Mouse (Mus musculus): ENCODE results near the gene Atp1b2. TPM values are rescaled to one million over a fixed set of nuclear protein-coding genes. Genes with fewer than 3 reads are reported as not detected.
"Not testable (repeated sequence)": the region's sequence is repeated elsewhere in the genome, so short reads cannot be mapped to it uniquely, and the experiment has no call there.

Atp1b2 gene
- polyA plus RNA-seq, 1 experiment from 2014 or later, result 12.6 TPM

DNA sequence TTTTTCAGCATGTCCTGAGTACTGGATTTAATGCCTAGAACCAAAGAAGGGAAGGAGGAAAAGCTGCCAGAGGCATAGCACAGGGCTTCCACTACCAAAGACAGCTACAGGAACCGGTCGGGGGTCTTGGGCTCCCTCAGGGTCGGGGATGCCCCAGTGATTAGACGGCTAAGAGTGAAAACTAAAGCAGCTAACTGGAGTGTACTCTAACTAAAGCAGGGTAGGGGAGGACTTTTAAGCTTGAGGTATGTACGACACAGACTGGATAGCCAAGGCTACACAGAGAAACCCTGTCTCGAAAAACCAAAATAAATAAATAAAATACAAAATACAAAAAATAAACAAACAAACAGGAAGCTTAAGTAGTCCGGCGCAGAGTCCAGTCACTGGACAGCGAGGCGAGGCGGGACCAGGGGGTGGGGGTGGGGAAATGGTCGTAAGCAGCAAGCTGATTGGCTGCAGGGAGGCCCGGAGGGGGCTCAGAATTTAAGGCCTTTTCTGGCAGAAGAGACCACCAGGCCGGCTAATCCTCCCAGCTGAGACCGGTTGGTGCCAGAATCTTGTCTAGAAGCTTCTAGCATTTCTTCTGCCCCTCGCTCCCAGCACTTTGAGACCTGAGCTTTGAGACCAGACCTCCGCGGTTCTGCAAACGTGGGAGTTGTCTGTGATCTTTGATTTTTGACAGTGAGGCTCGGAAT, 16.0 kb upstream of the Atp1b2 start, which contains the start of gene Sat2:
Sat2 (plus strand) TSS at position 454 of the 698 bp plus-strand sequence.
- under 1% methylated on average over 20 of the region's 20 CpGs for WGBS
- peak; percentile 85 for ATAC-seq (ENCODE audit: low FRiP score)

DNA sequence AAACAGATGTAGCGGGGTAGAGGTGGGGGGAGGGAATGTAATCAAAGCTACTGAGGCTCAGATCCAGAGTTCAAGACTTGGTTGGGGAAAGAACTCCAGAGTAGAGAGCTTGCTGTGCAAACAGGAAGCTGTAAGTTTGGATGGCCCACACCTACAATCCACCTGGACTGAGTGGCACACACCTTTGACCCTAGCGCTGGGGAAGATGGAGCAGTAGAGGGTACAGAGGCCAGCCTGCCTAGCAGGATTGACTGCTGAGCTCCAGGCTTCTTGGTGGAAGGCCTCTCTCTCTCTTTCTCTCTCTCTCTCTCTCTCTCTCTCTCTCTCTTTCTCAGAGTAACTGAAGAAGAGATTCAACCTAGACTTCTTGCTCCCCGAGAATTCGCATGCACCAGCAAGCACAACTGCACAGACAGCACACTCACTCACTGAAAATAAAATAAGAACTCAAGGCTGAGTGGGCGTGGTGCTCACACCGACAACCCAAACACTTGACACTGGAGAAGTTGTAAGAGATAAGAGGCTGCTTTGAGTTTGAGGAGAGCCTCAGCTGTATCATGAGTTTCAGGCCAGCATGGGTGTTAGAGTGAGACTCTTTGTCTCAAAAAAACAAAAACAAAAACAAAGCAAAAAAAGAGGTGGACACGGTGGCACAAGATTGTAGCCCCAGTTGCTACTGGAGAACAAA, 14.8 kb upstream of the Atp1b2 start:
- no peak overlapping the region for H3K4me2 ChIP-seq
- peaks cover 15% of the 10 kb centered on the region for H3K4me1 ChIP-seq
- H3K27me3 ChIP-seq, result peaks cover 4% of the 10 kb centered on the region; the same call in 1 of the 2 replicates
- no peaks in the 10 kb centered on the region for H3K9me3 ChIP-seq
- H3K9ac ChIP-seq, result no peak overlapping the region
- ATAC-seq (ENCODE audit: low FRiP score), result no peak
- 87% methylated on average over 7 of the region's 7 CpGs for WGBS
- H3K27ac ChIP-seq, result no peak overlapping the region
- no peaks in the 10 kb centered on the region for H3K36me3 ChIP-seq (replicated peaks)
- no peak overlapping the region for H3K4me3 ChIP-seq (replicated peaks)

More for the DNA sequence above, 16.0 kb upstream of the Atp1b2 start, which contains the start of gene Sat2:
- Histone ChIP-seq H3K27ac (peak within 1 kb of the TSS; percentile 59; the same call in 1 of the 2 replicates), H3K27me3 (no peaks in the 10 kb centered on the region), H3K36me3 (replicated peaks) (no peaks in the 10 kb centered on the region), H3K9ac (peak within 1 kb of the TSS; percentile 73), H3K4me3 (replicated peaks) (peak within 1 kb of the TSS; percentile 47), H3K4me1 (peaks cover 15% of the 10 kb centered on the region), H3K9me3 (no peaks in the 10 kb centered on the region), H3K4me2 (peak within 1 kb of the TSS; percentile 73)

DNA sequence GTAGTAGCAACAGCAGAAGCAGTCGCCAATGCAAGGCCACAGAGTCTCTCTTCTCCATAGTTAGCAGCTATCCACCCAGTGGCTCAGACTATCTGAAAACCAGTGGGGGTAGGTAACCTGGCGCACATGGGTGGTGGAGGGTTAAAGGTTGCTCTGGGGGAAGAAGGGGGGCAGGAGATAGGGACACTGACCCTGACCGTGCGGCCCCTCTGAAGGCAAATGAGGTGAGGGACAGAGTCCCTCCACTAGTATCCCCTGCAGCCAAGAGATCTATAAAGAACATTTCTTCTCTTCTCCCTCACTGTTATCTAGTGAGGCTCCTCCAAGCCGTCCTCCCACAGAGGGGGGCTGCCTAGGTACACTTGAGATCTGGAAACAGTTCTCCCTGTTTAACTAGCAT, 12.1 kb upstream of the Atp1b2 start, which contains the start of gene Shbg:
Shbg (minus strand) TSS at position 101 of the 400 bp plus-strand sequence.
- no peak within 1 kb of the TSS for H3K9ac ChIP-seq
- H3K4me1 ChIP-seq, result peaks cover 18% of the 10 kb centered on the region
- WGBS, result 82% methylated on average over 5 of the region's 5 CpGs
- no peak within 1 kb of the TSS for H3K27ac ChIP-seq
- H3K4me3 ChIP-seq (replicated peaks), result no peak within 1 kb of the TSS
- H3K4me2 ChIP-seq, result no peak within 1 kb of the TSS
- ATAC-seq (ENCODE audit: low FRiP score), result no peak
- no peaks in the 10 kb centered on the region for H3K36me3 ChIP-seq (replicated peaks)
- peaks cover 4% of the 10 kb centered on the region; the same call in 1 of the 2 replicates for H3K27me3 ChIP-seq
- no peaks in the 10 kb centered on the region for H3K9me3 ChIP-seq

DNA sequence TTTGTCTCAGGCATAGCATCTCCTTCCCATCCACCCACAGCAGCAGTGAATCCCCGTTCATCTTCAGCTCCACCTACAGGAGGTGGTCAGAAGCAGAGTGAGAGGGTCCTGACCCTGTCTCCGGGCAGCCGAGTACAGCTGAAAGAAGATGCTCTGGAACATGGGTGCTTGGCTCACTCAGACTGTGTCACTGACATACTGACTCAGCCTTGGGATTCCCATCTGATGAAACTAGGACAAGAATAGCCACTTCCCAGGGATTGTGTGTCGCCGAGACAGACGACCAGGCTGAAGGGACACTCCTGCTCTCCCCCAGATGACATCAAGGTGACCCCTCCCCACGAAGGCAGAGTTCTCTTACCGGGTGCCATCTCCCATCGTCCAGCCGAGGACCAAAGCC, 11.0 kb upstream of the Atp1b2 start:
- Histone ChIP-seq H3K9me3 (no peaks in the 10 kb centered on the region), H3K36me3 (replicated peaks) (no peaks in the 10 kb centered on the region), H3K4me3 (replicated peaks) (no peak overlapping the region), H3K27ac (no peak overlapping the region), H3K4me2 (no peak overlapping the region), H3K9ac (no peak overlapping the region), H3K27me3 (peaks cover 4% of the 10 kb centered on the region; the same call in 1 of the 2 replicates), H3K4me1 (peaks cover 8% of the 10 kb centered on the region)
- 52% methylated on average over 10 of the region's 10 CpGs for WGBS
- no peak for ATAC-seq (ENCODE audit: low FRiP score)

DNA sequence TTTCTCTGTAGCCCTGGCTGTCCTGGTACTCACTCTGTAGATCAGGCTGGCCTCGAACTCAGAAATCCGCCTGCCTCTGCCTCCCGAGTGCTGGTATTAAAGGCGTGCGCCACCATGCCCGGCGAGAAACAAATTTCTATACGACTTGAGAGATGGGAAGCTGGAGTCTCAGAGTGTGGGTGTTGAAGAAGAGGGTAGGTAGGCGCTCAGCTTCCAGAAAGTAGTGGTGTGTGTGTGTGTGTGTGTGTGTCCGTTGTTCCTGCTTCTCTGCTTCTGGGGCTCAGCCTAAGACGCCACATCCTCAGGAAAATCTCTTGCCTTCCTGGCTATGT, 8.5 kb upstream of the Atp1b2 start:
- H3K27ac ChIP-seq; H3K27me3 ChIP-seq; H3K4me2 ChIP-seq; ATAC-seq (ENCODE audit: low FRiP score); H3K4me1 ChIP-seq; H3K9ac ChIP-seq; H3K9me3 ChIP-seq; H3K4me3 ChIP-seq (replicated peaks); H3K36me3 ChIP-seq (replicated peaks): not testable (repeated sequence)
- WGBS, result 56% methylated on average over 11 of the region's 11 CpGs

DNA sequence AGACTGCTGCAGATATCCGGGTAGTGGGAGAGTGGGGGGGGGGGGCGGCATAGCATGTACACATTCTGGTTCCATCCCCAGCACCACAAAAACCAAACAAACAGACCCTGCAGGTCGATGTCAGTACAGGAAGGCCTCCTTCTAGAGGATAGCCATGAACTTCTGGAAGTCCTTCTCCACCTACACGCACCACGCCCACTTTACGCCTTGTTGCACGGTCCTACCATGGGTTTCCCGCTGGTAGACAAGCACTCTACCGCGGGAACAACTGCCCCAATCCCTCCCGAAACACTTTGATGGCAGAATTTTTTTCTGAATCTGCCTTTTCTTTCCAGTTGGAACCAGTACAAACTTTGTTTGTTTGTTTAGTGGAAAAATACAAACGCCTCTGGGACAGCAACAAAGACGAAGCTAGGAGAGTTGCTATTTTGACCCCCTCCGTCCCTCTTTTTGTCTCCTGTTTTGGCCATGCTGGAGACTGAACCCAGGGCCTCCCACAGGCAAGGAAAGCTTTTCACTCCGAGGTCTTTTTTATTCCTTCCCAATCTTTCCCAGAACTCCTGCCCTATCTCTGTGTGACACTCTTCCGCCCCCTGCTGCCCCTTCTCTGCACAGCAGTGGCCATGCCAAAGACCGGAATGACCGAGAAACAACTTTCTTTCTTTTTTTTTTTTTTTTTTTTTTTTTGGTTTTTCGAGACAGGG, 8.0 kb upstream of the Atp1b2 start:
- WGBS, result 5% methylated on average over 19 of the region's 19 CpGs
- ATAC-seq (ENCODE audit: low FRiP score), result 0 out of 2 replicates have a peak, but pooled peaks have one; percentile 67
- H3K4me3 ChIP-seq (replicated peaks), result no peak overlapping the region

DNA sequence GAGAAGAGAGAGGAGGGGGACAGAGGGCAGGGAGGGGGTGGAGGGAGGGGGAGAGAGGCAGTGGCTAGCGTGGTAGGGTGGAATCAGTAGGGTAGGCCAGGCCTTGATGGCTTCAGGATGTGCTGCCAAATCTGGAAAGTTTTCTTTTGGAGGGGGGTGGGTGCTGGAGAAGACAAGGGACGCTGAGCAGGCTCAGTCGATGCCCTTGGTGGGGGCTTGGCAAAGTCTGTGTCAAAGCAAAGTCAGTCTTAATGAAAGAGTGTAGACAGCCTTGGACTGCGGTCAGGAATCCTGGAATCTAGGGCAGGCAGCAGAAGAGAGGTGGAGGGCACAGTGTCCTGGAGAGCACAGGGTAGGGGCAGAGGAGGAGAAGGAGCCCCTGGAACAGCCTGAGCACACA, 5.2 kb upstream of the Atp1b2 start:
- WGBS, result 79% methylated on average over 4 of the region's 4 CpGs
- no peak for ATAC-seq (ENCODE audit: low FRiP score)
- H3K36me3 ChIP-seq (replicated peaks), result no peaks in the 10 kb centered on the region

More for the DNA sequence above, 8.0 kb upstream of the Atp1b2 start:
- no peak overlapping the region for H3K27ac ChIP-seq
- no peaks in the 10 kb centered on the region for H3K36me3 ChIP-seq (replicated peaks)
- 0 out of 2 replicates have a peak overlapping the region, but pooled peaks have one; percentile 0 for H3K9ac ChIP-seq
- H3K27me3 ChIP-seq, result peaks cover 4% of the 10 kb centered on the region; the same call in 1 of the 2 replicates
- peak overlapping the region; percentile 29 for H3K4me2 ChIP-seq
- no peaks in the 10 kb centered on the region for H3K9me3 ChIP-seq
- H3K4me1 ChIP-seq, result peaks cover 5% of the 10 kb centered on the region

DNA sequence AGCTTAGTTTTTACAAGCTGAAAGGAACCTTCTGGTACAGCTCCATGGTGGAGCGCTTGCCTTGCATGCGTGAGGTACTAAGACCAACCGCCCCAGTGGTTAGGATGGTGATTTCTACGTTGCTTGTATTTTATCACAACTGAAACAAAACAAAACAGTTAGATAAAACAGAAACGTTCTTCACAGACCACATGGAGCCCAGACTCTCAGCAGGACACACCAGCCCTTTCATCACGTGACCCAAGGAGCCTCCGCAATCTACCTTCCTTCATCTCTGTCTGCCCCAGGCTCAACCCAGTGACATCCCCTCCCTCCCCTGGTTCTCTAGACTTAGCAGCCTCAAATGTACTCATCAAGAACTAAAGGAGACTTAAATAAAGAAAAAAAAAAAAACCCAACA, 3.7 kb upstream of the Atp1b2 start:
- Histone ChIP-seq H3K36me3 (replicated peaks) (no peaks in the 10 kb centered on the region), H3K9ac (no peak overlapping the region), H3K9me3 (no peaks in the 10 kb centered on the region), H3K27me3 (peaks cover 3% of the 10 kb centered on the region), H3K27ac (no peak overlapping the region), H3K4me1 (peaks cover 19% of the 10 kb centered on the region), H3K4me2 (no peak overlapping the region), H3K4me3 (replicated peaks) (no peak overlapping the region)
- ATAC-seq (ENCODE audit: low FRiP score), result no peak
- 66% methylated on average over 7 of the region's 7 CpGs for WGBS

More for the DNA sequence above, 5.2 kb upstream of the Atp1b2 start:
- Histone ChIP-seq H3K27me3 (peaks cover 1% of the 10 kb centered on the region; the same call in 1 of the 2 replicates), H3K4me3 (replicated peaks) (no peak overlapping the region), H3K9me3 (no peaks in the 10 kb centered on the region), H3K4me1 (peaks cover 10% of the 10 kb centered on the region), H3K27ac (no peak overlapping the region), H3K4me2 (no peak overlapping the region), H3K9ac (no peak overlapping the region)

DNA sequence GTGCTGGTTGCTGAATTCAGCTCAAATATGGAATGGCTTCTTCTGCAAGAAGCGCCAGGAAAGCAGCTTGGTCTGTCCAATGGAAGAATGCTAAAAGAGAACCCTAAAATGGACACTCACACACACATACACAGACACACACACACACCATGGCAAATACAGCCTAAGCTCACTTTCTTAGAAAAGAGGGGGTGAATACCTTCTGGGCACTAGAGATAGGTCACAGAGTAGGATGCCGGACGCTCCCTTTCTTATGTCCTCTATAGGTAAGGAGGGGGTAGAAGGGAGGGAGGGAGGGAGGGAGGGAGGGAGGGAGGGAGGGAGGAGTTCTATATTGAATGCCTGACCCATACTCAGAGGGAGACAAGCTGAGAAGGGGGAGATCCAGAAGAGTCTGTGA, 2.8 kb upstream of the Atp1b2 start:
- peaks cover 21% of the 10 kb centered on the region for H3K4me1 ChIP-seq
- no peak overlapping the region for H3K9ac ChIP-seq
- H3K4me3 ChIP-seq (replicated peaks), result no peak overlapping the region
- H3K27me3 ChIP-seq, result peaks cover 10% of the 10 kb centered on the region
- H3K27ac ChIP-seq, result no peak overlapping the region
- WGBS, result 87% methylated on average over 3 of the region's 3 CpGs
- H3K4me2 ChIP-seq, result no peak overlapping the region
- no peak for ATAC-seq (ENCODE audit: low FRiP score)
- no peaks in the 10 kb centered on the region for H3K36me3 ChIP-seq (replicated peaks)
- H3K9me3 ChIP-seq, result no peaks in the 10 kb centered on the region

DNA sequence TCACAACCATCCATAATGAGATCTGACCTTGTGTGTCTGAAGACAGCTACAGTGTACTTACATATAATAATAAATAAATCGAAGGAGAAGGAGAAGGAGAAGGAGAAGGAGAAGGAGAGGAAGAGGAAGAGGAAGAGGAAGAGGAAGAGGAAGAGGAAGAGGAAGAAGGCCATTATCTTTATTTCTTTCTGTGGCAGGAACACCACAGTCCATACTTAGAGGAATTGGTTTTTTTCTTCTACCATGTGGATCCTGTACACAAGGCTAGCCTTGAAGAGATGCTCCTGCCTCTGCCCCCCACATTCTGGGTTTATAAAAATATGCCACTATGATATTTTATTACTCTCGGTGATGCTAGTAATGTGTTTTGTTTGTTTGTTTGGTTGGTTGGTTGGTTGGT, 1.1 kb upstream of the Atp1b2 start:
- Histone ChIP-seq H3K4me1 (peaks cover 20% of the 10 kb centered on the region), H3K4me3 (replicated peaks) (no peak overlapping the region), H3K27me3 (peaks cover 17% of the 10 kb centered on the region), H3K36me3 (replicated peaks) (no peaks in the 10 kb centered on the region), H3K9me3 (no peaks in the 10 kb centered on the region), H3K27ac (no peak overlapping the region), H3K9ac (no peak overlapping the region), H3K4me2 (no peak overlapping the region)
- 84% methylated on average over 2 of the region's 2 CpGs for WGBS
- ATAC-seq (ENCODE audit: low FRiP score), result no peak

DNA sequence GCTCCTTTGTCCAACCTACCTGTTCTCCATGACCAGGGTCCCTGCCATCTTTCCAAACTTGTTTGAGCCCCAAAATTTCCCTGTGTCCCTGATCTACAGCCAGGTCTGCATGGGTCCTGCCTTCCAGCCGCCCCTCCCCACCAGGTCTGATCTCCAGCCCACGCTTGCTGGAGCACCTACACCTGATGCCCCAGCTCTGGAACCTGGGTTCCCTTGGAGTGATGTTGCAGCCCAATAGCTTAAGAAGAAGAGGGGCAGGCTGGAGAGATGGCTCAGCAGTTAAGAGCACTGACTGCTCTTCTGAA, 701 bp upstream of the Atp1b2 start:
- Histone ChIP-seq H3K9ac (no peak overlapping the region), H3K4me3 (replicated peaks) (peak overlapping the region; percentile 60), H3K27ac (no peak overlapping the region), H3K4me2 (peak overlapping the region; percentile 97), H3K36me3 (replicated peaks) (no peaks in the 10 kb centered on the region), H3K27me3 (peaks cover 17% of the 10 kb centered on the region), H3K9me3 (no peaks in the 10 kb centered on the region), H3K4me1 (peaks cover 20% of the 10 kb centered on the region)
- 55% methylated on average over 2 of the region's 2 CpGs for WGBS
- ATAC-seq (ENCODE audit: low FRiP score), result no peak
